Mouse (Mus musculus) myocyte (in vitro differentiated cells): ENCODE measurements at regions not wholly inside any gene's neighbourhood (a gene's known extent, or its start where the extent isn't known, plus 50 kb on each side); places are given as distances from the start of the nearest gene placed in this dataset.

Experiments used
- H3K27me3 ChIP-seq: one replicate; pipeline ENCODE4 v1.6.1; 2011; ENCODE audit not compliant: control insufficient read depth, insufficient read depth, insufficient read length
- H3K36me3 ChIP-seq: one replicate; pipeline ENCODE4 v1.6.1; 2011; ENCODE audit not compliant: control insufficient read depth, insufficient read depth
- H3K4me2 ChIP-seq: one replicate; pipeline ENCODE4 v1.6.1; 2011; ENCODE audit warnings: low read depth, control low read depth
- H3K4me3 ChIP-seq: one replicate; pipeline ENCODE4 v1.5.1; 2011; ENCODE audit warnings: mild to moderate bottlenecking, control low read depth, moderate library complexity
- H3K79me2 ChIP-seq: one replicate; pipeline ENCODE4 v1.6.1; 2011; ENCODE audit not compliant: control insufficient read depth, insufficient read depth
- H3ac ChIP-seq: one replicate; pipeline ENCODE4 v1.6.1; 2011; ENCODE audit not compliant: control insufficient read depth, insufficient read length
- CEBPB ChIP-seq: IDR thresholded peaks from 2 replicates; pipeline ENCODE4 v1.6.1; 2011; ENCODE audit warnings: mild to moderate bottlenecking, moderate library complexity; ENCODE audit not compliant: poor library complexity, insufficient read depth, severe bottlenecking
- E2F4 ChIP-seq: IDR thresholded peaks from one replicate; pipeline ENCODE4 v1.6.1; 2011; ENCODE audit warnings: mild to moderate bottlenecking, control low read depth, moderate library complexity; ENCODE audit not compliant: insufficient read depth
- MAX ChIP-seq: IDR thresholded peaks from one replicate; pipeline ENCODE4 v1.6.1; 2011; ENCODE audit warnings: low read depth, mild to moderate bottlenecking, control low read depth
- MYOD1 ChIP-seq, 3 experiments: IDR thresholded peaks; one replicate each; pipeline ENCODE4 v1.6.1; 2011; ENCODE audit warnings: control low read depth in 2 of 3, low read depth in 2 of 3, mild to moderate bottlenecking in 2 of 3, moderate library complexity in 1 of 3; ENCODE audit not compliant: insufficient read length in 2 of 3, control insufficient read depth in 1 of 3
- MYOG ChIP-seq, 3 experiments: IDR thresholded peaks; one replicate each; pipeline ENCODE4 v1.6.1; 2011; ENCODE audit warnings: control low read depth in 2 of 3, low read depth in 2 of 3, mild to moderate bottlenecking in 2 of 3; ENCODE audit not compliant: insufficient read length in 2 of 3, control insufficient read depth in 1 of 3, insufficient read depth in 1 of 3
- POLR2A ChIP-seq: IDR thresholded peaks from one replicate; pipeline ENCODE4 v1.6.1; 2011; ENCODE audit warnings: low read depth, mild to moderate bottlenecking, control low read depth, moderate library complexity; ENCODE audit not compliant: insufficient read length
- POLR2AphosphoS2 ChIP-seq: IDR thresholded peaks from one replicate; pipeline ENCODE4 v1.6.1; 2011; ENCODE audit warnings: low read depth, control low read depth; ENCODE audit not compliant: insufficient read length
- REST ChIP-seq: IDR thresholded peaks from one replicate; pipeline ENCODE4 v1.6.1; 2011; ENCODE audit warnings: mild to moderate bottlenecking, control low read depth, moderate library complexity; ENCODE audit not compliant: insufficient read depth, insufficient read length
- SRF ChIP-seq: IDR thresholded peaks from one replicate; pipeline ENCODE4 v1.6.1; 2011; ENCODE audit warnings: low read depth; ENCODE audit not compliant: control insufficient read depth, insufficient read length
- TCF12 ChIP-seq: IDR thresholded peaks from one replicate; pipeline ENCODE4 v1.6.1; 2011; ENCODE audit warnings: mild to moderate bottlenecking, control low read depth; ENCODE audit not compliant: poor library complexity, insufficient read depth, severe bottlenecking
- TCF3 ChIP-seq: IDR thresholded peaks from one replicate; pipeline ENCODE4 v1.6.1; 2011; ENCODE audit warnings: low read depth, control low read depth; ENCODE audit not compliant: insufficient read length
- USF1 ChIP-seq: IDR thresholded peaks from one replicate; pipeline ENCODE4 v1.6.1; 2011; ENCODE audit warnings: low read depth, mild to moderate bottlenecking, control low read depth, moderate library complexity

GRCm38 (mm10) chr12:7875454-7875853 is 102.0 kb upstream of the Apob start:
- no peaks in the 10 kb centered on the region for H3K36me3 ChIP-seq
- no peaks in the 10 kb centered on the region for H3K79me2 ChIP-seq
- no peak for TF ChIP-seq MAX
- no peak for TF ChIP-seq MYOG (IDR thresholded peaks at IDR 0.05; ENCODE audit: control insufficient read depth in 1 of 3, insufficient read depth in 1 of 3, insufficient read length in 2 of 3, low read depth in 2 of 3)
- TF ChIP-seq REST, result no peak
- TF ChIP-seq SRF, result no peak
- H3K27me3 ChIP-seq, result no peaks in the 10 kb centered on the region
- no peak overlapping the region for H3K4me3 ChIP-seq
- no peak overlapping the region for H3K4me2 ChIP-seq
- H3ac ChIP-seq, result no peak overlapping the region

DNA sequence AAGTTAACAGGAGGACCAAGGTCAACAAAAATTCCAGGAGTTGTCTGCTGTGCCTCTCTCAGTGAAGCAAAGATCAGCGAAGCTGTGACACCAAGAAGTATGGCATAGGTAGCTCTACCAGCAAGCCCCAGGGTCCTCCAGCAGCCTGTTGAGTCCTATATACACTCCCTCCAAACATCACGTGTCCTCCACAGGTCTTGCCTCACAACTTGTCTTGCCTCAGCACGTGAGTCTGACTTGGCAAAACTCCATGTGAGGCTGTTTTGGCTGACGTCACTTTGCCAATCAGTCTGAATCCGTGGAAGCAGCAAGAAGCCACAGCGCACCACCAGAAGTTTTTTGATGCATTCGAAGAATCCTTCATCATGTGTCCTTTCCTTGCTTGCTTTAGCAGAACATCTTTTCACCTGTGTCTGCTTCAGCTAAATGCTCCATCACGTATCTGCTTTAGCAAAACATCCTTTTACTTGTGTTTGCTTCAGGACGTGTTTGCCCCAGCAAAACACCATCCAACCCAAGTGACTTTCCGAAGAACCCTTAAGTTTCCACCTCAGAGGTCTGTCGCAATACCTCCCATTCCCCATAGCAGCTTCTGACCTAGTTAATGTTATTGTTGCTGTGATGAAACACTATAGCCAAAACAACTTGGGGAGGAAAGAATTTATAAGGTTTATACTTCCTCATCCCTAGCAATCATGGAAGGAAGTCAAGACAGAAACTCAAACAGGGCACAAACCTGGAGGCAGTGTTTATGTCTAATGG is 101.0 kb upstream of the Apob start:
- H3K4me2 ChIP-seq, result no peak overlapping the region
- no peak for TF ChIP-seq TCF12
- TF ChIP-seq POLR2AphosphoS2, result no peak
- TF ChIP-seq MYOG (IDR thresholded peaks at IDR 0.05; ENCODE audit: control insufficient read depth in 1 of 3, insufficient read depth in 1 of 3, insufficient read length in 2 of 3, low read depth in 2 of 3), result no peak
- TF ChIP-seq CEBPB, result no peak
- no peak for TF ChIP-seq REST
- TF ChIP-seq SRF, result no peak
- TF ChIP-seq MYOD1 (IDR thresholded peaks at IDR 0.05; ENCODE audit: control insufficient read depth in 1 of 3, insufficient read length in 2 of 3, low read depth in 2 of 3), result no peak
- no peak for TF ChIP-seq USF1
- TF ChIP-seq E2F4, result no peak
- TF ChIP-seq TCF3, result no peak
- TF ChIP-seq MAX, result no peak
- TF ChIP-seq POLR2A, result no peak
- no peaks in the 10 kb centered on the region for H3K36me3 ChIP-seq
- H3K4me3 ChIP-seq, result no peak overlapping the region
- no peaks in the 10 kb centered on the region for H3K27me3 ChIP-seq
- no peak overlapping the region for H3ac ChIP-seq
- H3K79me2 ChIP-seq, result no peaks in the 10 kb centered on the region

- TF ChIP-seq MYOD1 (IDR thresholded peaks at IDR 0.05; ENCODE audit: control insufficient read depth in 1 of 3, insufficient read length in 2 of 3, low read depth in 2 of 3) (no peak), SRF (no peak), TCF3 (no peak), MAX (no peak), MYOG (IDR thresholded peaks at IDR 0.05; ENCODE audit: control insufficient read depth in 1 of 3, insufficient read depth in 1 of 3, insufficient read length in 2 of 3, low read depth in 2 of 3) (no peak), E2F4 (no peak), TCF12 (no peak), REST (no peak), POLR2A (no peak), USF1 (no peak)
- no peak overlapping the region for H3K4me3 ChIP-seq
- H3K4me2 ChIP-seq, result no peak overlapping the region
- H3K27me3 ChIP-seq, result no peaks in the 10 kb centered on the region
- H3K79me2 ChIP-seq, result no peaks in the 10 kb centered on the region
- no peaks in the 10 kb centered on the region for H3K36me3 ChIP-seq
- H3ac ChIP-seq, result no peak overlapping the region
Measured at GRCm38 (mm10) chr12:7878761-7879160, 98.7 kb upstream of the Apob start.

DNA sequence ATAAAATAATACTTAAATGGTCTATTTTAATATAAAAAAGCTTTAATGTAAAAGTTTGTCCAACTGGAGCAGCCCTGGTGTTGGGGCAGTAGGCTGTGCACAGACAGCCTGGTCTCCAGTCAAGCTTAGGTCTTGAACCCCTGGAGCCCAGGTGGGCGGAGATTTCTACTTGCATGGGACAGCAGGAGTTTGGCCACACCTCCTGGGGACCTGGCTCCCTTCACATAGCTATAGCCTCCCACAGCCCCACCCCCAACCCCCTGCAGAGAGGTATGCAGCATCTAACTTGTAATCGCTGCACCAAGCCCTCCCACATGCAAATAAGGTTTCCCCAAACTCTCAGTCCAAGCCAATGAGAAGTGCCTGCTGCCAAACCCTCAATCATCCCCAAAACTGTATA is 81.3 kb upstream of the Apob start:
- H3ac ChIP-seq, result no peak overlapping the region
- H3K4me2 ChIP-seq, result no peak overlapping the region
- H3K27me3 ChIP-seq, result no peaks in the 10 kb centered on the region
- H3K4me3 ChIP-seq, result no peak overlapping the region
- no peaks in the 10 kb centered on the region for H3K79me2 ChIP-seq
- no peak for TF ChIP-seq MYOG (IDR thresholded peaks at IDR 0.05; ENCODE audit: control insufficient read depth in 1 of 3, insufficient read depth in 1 of 3, insufficient read length in 2 of 3, low read depth in 2 of 3)
- TF ChIP-seq USF1, result no peak
- no peak for TF ChIP-seq E2F4
- TF ChIP-seq POLR2A, result no peak
- no peak for TF ChIP-seq TCF12
- TF ChIP-seq SRF, result no peak
- TF ChIP-seq TCF3, result no peak
- no peak for TF ChIP-seq POLR2AphosphoS2
- no peak for TF ChIP-seq MAX
- no peak for TF ChIP-seq REST
- TF ChIP-seq MYOD1 (IDR thresholded peaks at IDR 0.05; ENCODE audit: control insufficient read depth in 1 of 3, insufficient read length in 2 of 3, low read depth in 2 of 3), result no peak
- no peak for TF ChIP-seq CEBPB
- no peaks in the 10 kb centered on the region for H3K36me3 ChIP-seq

DNA sequence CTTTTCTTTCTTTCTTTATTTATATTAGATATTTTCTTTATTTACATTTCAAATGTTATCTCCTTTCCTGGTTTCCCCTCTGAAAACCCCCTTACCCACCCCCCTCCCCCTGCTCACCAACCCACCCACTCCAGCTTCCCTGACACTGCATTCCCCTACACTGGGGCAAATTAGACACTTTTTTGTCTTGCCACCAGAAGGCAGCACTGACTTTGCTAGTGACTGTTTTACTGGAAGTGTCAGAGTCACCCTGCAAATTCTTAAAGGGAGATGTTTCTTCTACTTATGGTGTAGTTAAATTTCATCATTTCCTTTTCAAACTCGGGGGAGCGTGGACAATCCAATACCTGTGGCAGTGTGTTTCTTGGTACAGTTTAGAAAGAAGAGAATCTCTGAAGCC is 72.1 kb upstream of the Apob start:
- H3K27me3 ChIP-seq, result no peaks in the 10 kb centered on the region
- no peak overlapping the region for H3K4me2 ChIP-seq
- no peaks in the 10 kb centered on the region for H3K36me3 ChIP-seq
- no peaks in the 10 kb centered on the region for H3K79me2 ChIP-seq
- no peak for TF ChIP-seq POLR2A
- TF ChIP-seq TCF12, result no peak
- no peak for TF ChIP-seq E2F4
- no peak for TF ChIP-seq MYOG (IDR thresholded peaks at IDR 0.05; ENCODE audit: control insufficient read depth in 1 of 3, insufficient read depth in 1 of 3, insufficient read length in 2 of 3, low read depth in 2 of 3)
- TF ChIP-seq MYOD1 (IDR thresholded peaks at IDR 0.05; ENCODE audit: control insufficient read depth in 1 of 3, insufficient read length in 2 of 3, low read depth in 2 of 3), result no peak
- no peak for TF ChIP-seq CEBPB
- no peak for TF ChIP-seq SRF
- no peak for TF ChIP-seq TCF3
- TF ChIP-seq POLR2AphosphoS2, result no peak
- no peak for TF ChIP-seq MAX
- TF ChIP-seq USF1, result no peak
- no peak for TF ChIP-seq REST
- H3K4me3 ChIP-seq, result no peak overlapping the region
- H3ac ChIP-seq, result no peak overlapping the region
